Mouse (Mus musculus): ENCODE results near the gene Olfr355. TPM values are rescaled to one million over a fixed set of nuclear protein-coding genes. Genes with fewer than 3 reads are reported as not detected.

The Olfr355 gene
- not detected for total RNA-seq (2021)
- long read RNA-seq, experiment 1 = 0 reads
- long read RNA-seq, experiment 2 = 0 reads

DNA sequence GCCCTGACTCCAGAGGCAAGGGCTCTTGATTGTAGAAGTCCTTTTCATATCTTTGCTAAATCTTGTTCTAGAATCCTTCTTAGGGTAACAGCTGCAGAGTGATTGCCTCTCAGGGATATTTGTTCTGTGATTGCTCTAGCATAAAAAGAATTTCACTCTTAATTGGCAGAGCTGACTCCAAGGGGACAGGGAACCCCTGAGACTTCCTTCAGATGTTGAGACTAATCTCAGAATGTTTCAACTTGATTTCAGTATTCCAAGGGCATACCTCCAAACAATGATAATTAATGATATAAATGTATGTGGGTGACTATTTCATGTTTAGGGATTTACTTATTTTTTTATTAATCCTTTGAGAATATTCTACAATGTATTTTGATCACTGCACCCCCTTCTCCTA is at the start of gene Olfr355:
Olfr355 (minus strand) TSS at position 101 of the 400 bp plus-strand sequence.
- intact Hi-C loops (cut with DNase I; ENCODE audit: low total_unique reads) = no loop called here
- DNase-seq = no peak

DNA sequence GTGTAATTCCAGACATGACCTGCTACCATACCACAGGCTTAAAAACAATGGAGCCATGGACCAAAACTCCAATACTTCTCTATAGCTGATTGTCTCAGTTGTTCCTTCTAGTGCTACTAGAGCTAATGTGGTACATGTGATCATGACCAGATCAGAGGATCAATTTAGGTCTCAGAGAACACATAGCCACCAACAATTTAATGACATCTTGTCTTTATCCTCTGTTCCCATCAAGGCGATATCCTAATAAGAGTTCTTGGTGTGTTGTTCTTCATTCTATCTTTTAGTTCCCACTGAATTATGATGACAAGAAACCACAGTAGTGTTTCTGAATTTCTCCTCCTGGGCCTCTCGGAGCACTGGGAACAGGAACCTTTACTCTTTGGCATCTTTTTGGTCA is 8.1 kb upstream of the Olfr355 start, which contains the start of gene Olfr356:
Olfr356 (plus strand) TSS at position 301 of the 400 bp plus-strand sequence.
- intact Hi-C loops (cut with DNase I; ENCODE audit: low total_unique reads) = no loop called here
- DNase-seq = no peak

DNA sequence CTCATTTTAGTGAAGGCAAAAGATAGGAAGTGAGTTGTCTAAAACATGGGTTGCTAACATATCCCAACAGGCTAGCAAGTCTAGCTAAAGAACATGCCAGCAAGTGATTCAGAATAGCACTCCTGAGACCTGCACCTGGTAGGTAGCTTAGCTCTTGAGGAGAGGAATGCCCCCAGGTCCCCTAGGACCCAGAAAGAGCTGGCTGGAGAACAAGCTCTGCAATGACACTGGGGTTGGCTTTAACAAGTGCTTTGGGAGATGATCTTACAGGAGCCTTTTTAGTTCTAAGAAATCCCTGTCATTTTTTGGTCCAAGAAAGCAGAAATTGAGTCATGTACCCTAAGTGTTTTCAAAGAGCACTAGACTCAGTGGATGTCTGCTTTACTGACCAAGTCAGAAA is 23.3 kb downstream of the Olfr355 start, which contains the start of gene Olfr354:
Olfr354 (plus strand) TSS at position 301 of the 400 bp plus-strand sequence.
- no peak for DNase-seq
- intact Hi-C loops (cut with DNase I; ENCODE audit: low total_unique reads) = no loop called here

DNA sequence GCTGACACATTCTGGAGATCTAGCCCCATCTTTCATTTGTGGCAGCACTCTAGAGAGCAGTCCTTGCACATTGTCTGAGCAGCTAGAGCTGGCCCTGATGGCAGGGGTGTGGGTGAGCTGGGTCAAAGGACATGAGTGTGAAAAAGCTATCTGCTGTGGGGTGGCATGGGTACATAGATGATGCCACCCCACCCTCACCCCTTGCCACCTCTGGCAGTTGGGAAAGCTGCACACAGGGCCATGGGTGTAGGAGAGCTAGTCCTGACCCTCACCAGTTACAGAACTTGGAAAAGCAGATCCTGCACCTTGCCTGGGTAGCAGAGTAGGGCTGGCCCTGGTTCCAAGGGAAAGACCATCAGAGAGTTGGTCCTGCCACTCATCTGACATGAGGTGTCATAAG is 31.6 kb downstream of the Olfr355 start:
- DNase-seq = no peak
- intact Hi-C loops (cut with DNase I; ENCODE audit: low total_unique reads) = no loop called here

DNA sequence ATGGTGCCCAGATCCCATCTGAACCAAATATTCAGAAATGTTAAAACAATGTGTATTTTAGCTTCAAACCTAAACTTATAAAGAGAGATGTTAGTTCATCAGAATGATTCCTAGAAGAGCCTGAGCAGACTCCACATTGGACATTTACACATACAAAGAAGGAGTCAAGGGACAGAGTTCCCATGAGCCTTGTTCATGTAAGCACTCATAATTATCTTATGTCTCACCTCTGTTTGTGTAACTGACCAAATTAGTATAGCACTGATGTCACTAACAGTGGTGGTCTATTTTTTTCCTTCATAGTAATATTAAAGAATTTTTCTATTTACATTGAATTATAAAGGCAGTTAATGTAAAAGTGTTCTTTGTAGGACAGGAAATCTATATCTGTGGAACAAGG is 35.9 kb downstream of the Olfr355 start, which contains the start of gene Olfr353:
Olfr353 (minus strand) TSS at position 101 of the 400 bp plus-strand sequence.
- DNase-seq = no peak

More for the DNA sequence above, 35.9 kb downstream of the Olfr355 start, which contains the start of gene Olfr353:
- intact Hi-C loops (cut with DNase I; ENCODE audit: low total_unique reads) = no loop called here

Other genes with a start within 250 kb of the Olfr355 start
- gene Olfr346, start 243.1 kb downstream of the Olfr355 start, total RNA-seq (2021) = not detected
- gene Olfr347, start 197.0 kb downstream of the Olfr355 start, total RNA-seq (2021) = not detected
- not detected for gene Olfr348, start 144.6 kb downstream of the Olfr355 start, total RNA-seq (2021)
- gene Olfr50, start 138.4 kb downstream of the Olfr355 start, total RNA-seq (2021) = not detected
- not detected for gene Olfr3, start 111.9 kb downstream of the Olfr355 start, total RNA-seq (2021)
- not detected for gene Olfr350, start 82.6 kb downstream of the Olfr355 start, total RNA-seq (2021)
- gene Olfr351, start 66.2 kb downstream of the Olfr355 start, total RNA-seq (2021) = not detected
- not detected for gene Olfr352, start 60.4 kb downstream of the Olfr355 start, total RNA-seq (2021)
- gene Olfr353, start 36.0 kb downstream of the Olfr355 start, total RNA-seq (2021) = not detected
- gene Olfr354, start 23.2 kb downstream of the Olfr355 start, total RNA-seq (2021) = not detected
- not detected for gene Olfr356, start 8.2 kb upstream of the Olfr355 start, total RNA-seq (2021)
- gene Olfr357, start 64.9 kb upstream of the Olfr355 start, total RNA-seq (2021) = not detected
- not detected for gene Olfr358, start 80.4 kb upstream of the Olfr355 start, total RNA-seq (2021)
- not detected for gene Olfr360, start 136.8 kb upstream of the Olfr355 start, total RNA-seq (2021)
- not detected for gene Olfr361, start 160.4 kb upstream of the Olfr355 start, total RNA-seq (2021)
- gene Olfr362, start 189.0 kb upstream of the Olfr355 start, total RNA-seq (2021) = not detected
- gene Olfr364-ps1, start 210.4 kb upstream of the Olfr355 start, total RNA-seq (2021) = not detected